Mouse (Mus musculus) layer of hippocampus, postnatal 10 days (tissue): ENCODE results near the gene Nrcam. TPM values are rescaled to one million over a fixed set of nuclear protein-coding genes. Genes with fewer than 3 reads are reported as not detected.

Experiments used
- DNase-seq, 2 experiments: peaks; one replicate each; pipeline ENCODE4 v3.0.0; 2021; ENCODE audit warnings: low spot score in 2 of 2
- total RNA-seq, 2 experiments: library from RNA; stranded (reverse); gene quantifications; 2 replicates each; pipeline ENCODE4 v1.2.3; 2021

Gene Nrcam
- total RNA-seq, 2 experiments from 2014 or later: 447 to 457 TPM

- no peak for DNase-seq
These were observed 28.8 kb downstream of the Nrcam start for GRCm38 (mm10) chr12:44357460-44357859.

GRCm38 (mm10) chr12:44357881-44358280 lies 29.2 kb downstream of the Nrcam start:
- no peak for DNase-seq

GRCm38 (mm10) chr12:44371076-44371710 lies 42.5 kb downstream of the Nrcam start:
- DNase-seq: no peak

GRCm38 (mm10) chr12:44375956-44376355 lies 47.3 kb downstream of the Nrcam start:
- no peak for DNase-seq

GRCm38 (mm10) chr12:44378431-44379161 lies 49.9 kb downstream of the Nrcam start:
- no peak for DNase-seq

GRCm38 (mm10) chr12:44380805-44381204 lies 52.1 kb downstream of the Nrcam start:
- DNase-seq: peak in 1 of 2 experiments; percentile 45

GRCm38 (mm10) chr12:44386398-44386797 lies 57.7 kb downstream of the Nrcam start:
- DNase-seq: no peak

GRCm38 (mm10) chr12:44388220-44388619 lies 59.5 kb downstream of the Nrcam start:
- no peak for DNase-seq

- no peak for DNase-seq
These were observed 61.9 kb downstream of the Nrcam start for GRCm38 (mm10) chr12:44390391-44391137.

- DNase-seq: no peak
These were observed 66.2 kb downstream of the Nrcam start for GRCm38 (mm10) chr12:44394901-44395300.

GRCm38 (mm10) chr12:44397782-44398181 lies 69.1 kb downstream of the Nrcam start:
- DNase-seq: no peak

- no peak for DNase-seq
These were observed 73.4 kb downstream of the Nrcam start for GRCm38 (mm10) chr12:44402134-44402533.

GRCm38 (mm10) chr12:44403270-44403669 lies 74.6 kb downstream of the Nrcam start:
- DNase-seq: no peak

- DNase-seq: no peak
These were observed 75.2 kb downstream of the Nrcam start for GRCm38 (mm10) chr12:44403731-44404424.

GRCm38 (mm10) chr12:44409786-44410185 lies 81.1 kb downstream of the Nrcam start:
- no peak for DNase-seq

GRCm38 (mm10) chr12:44411031-44411430 lies 82.3 kb downstream of the Nrcam start:
- no peak for DNase-seq

- no peak for DNase-seq
These were observed 93.6 kb downstream of the Nrcam start for GRCm38 (mm10) chr12:44422154-44422866.

GRCm38 (mm10) chr12:44422867-44423255 lies 94.2 kb downstream of the Nrcam start:
- no peak for DNase-seq

- peak in 1 of 2 experiments; percentile 38 for DNase-seq
These were observed 95.3 kb downstream of the Nrcam start for GRCm38 (mm10) chr12:44424011-44424410.

GRCm38 (mm10) chr12:44425040-44425439 lies 96.4 kb downstream of the Nrcam start:
- no peak for DNase-seq

- no peak for DNase-seq
These were observed 101.7 kb downstream of the Nrcam start for GRCm38 (mm10) chr12:44430335-44430734.
